In the genomic region with DNA sequence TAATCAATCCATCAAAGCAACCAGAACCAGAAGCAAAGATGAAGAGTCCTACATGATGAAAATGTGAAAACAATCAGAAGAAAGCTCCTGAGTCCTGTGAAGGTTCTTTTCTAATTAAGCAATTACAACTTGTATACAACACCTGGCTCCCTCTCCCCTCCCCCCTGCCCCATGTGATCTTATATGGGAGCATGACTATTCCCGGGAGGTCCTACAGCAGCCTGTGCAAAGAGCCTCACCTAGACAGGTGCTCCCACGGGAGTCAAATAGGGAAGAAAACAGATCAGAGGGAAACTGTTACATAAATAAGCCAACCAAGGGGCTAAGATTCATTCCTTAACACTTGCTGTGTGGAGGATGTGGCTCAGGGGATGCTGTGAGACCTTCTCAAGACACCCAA, we compare ENCODE assay signal across 32 mouse cellular contexts.
"Had no signal": no experiment of that assay in that cellular context is flagged by ENCODE, and none has a peak within 500 bp of the region (broad histone marks: within the 10 kb centered on the region; RNA-seq: fewer than 3 reads in every experiment).

No protein-coding gene starts in this region.

- H3K9me3 ChIP-seq: limb, embryonic 10.5 days; limb, embryonic 12.5 days; limb, embryonic 13.5 days; limb, embryonic 15.5 days; liver, embryonic 12.5 days; liver, embryonic 13.5 days; liver, embryonic 15.5 days; lung, embryonic 15.5 days; midbrain, embryonic 10.5 days; midbrain, embryonic 12.5 days; midbrain, embryonic 13.5 days; midbrain, embryonic 15.5 days; neural tube, embryonic 12.5 days had no signal

- H3K27ac ChIP-seq: limb, embryonic 10.5 days; limb, embryonic 12.5 days; limb, embryonic 13.5 days; limb, embryonic 15.5 days; liver, embryonic 12.5 days; liver, embryonic 13.5 days; liver, embryonic 14.5 days; liver, embryonic 15.5 days; lung, embryonic 15.5 days; macrophage; midbrain, embryonic 10.5 days; midbrain, embryonic 12.5 days; midbrain, embryonic 13.5 days; midbrain, embryonic 15.5 days; neural tube, embryonic 12.5 days had no signal

- H3K4me1 ChIP-seq: limb, embryonic 13.5 days; limb, embryonic 15.5 days; liver, embryonic 12.5 days; liver, embryonic 13.5 days; liver, embryonic 15.5 days; midbrain, embryonic 10.5 days; midbrain, embryonic 12.5 days; midbrain, embryonic 13.5 days; midbrain, embryonic 15.5 days had no signal

- H3K27me3 ChIP-seq: limb, embryonic 12.5 days; limb, embryonic 13.5 days; limb, embryonic 15.5 days; liver, embryonic 12.5 days; liver, embryonic 13.5 days; liver, embryonic 15.5 days; lung, embryonic 15.5 days; midbrain, embryonic 12.5 days; midbrain, embryonic 13.5 days; midbrain, embryonic 15.5 days had no signal

- H3K4me2 ChIP-seq: limb, embryonic 12.5 days; limb, embryonic 13.5 days; limb, embryonic 15.5 days; liver, embryonic 11.5 days; liver, embryonic 12.5 days; liver, embryonic 13.5 days; liver, embryonic 15.5 days; lung, embryonic 14.5 days; lung, embryonic 15.5 days; midbrain, embryonic 11.5 days; midbrain, embryonic 12.5 days; midbrain, embryonic 13.5 days; midbrain, embryonic 15.5 days; neural tube, embryonic 12.5 days had no signal

- DNase-seq: left cerebral cortex, postnatal 4 days; liver; liver, embryonic 13.5 days; liver, postnatal 0 days; lung, adult 18-20 months; lung, adult 2 months; lung, embryonic 14.5 days; lung, postnatal 10 days; lung, postnatal 14 days; lung, postnatal 36 days; lung, postnatal 4 days; midbrain, embryonic 14.5 days had no signal

- ATAC-seq: liver, embryonic 12.5 days; liver, postnatal 0 days; lung, postnatal 0 days; midbrain, embryonic 13.5 days; midbrain, embryonic 15.5 days; midbrain, embryonic 16.5 days had no signal

- H3K9ac ChIP-seq: limb, embryonic 12.5 days; limb, embryonic 13.5 days; limb, embryonic 15.5 days; liver, embryonic 12.5 days; liver, embryonic 13.5 days; liver, embryonic 14.5 days; liver, embryonic 15.5 days; liver, postnatal 0 days; lung, embryonic 14.5 days; lung, embryonic 15.5 days; midbrain, embryonic 12.5 days; midbrain, embryonic 13.5 days; midbrain, embryonic 15.5 days; neural tube, embryonic 12.5 days had no signal

- H3K4me3 ChIP-seq: limb, embryonic 10.5 days; limb, embryonic 12.5 days; limb, embryonic 13.5 days; limb, embryonic 15.5 days; liver, embryonic 12.5 days; liver, embryonic 13.5 days; liver, embryonic 15.5 days; lung, embryonic 15.5 days; megakaryocyte, embryonic 14.5 days; midbrain, embryonic 10.5 days; midbrain, embryonic 12.5 days; midbrain, embryonic 13.5 days; midbrain, embryonic 15.5 days; myocyte; neural tube, embryonic 12.5 days had no signal

- H3K36me3 ChIP-seq: limb, embryonic 10.5 days; limb, embryonic 12.5 days; limb, embryonic 13.5 days; limb, embryonic 15.5 days; liver, embryonic 12.5 days; liver, embryonic 13.5 days; liver, embryonic 15.5 days; lung, embryonic 15.5 days; midbrain, embryonic 10.5 days; midbrain, embryonic 12.5 days; midbrain, embryonic 13.5 days; midbrain, embryonic 15.5 days; neural tube, embryonic 12.5 days had no signal
